Mouse (Mus musculus): ENCODE results near the gene Arl6ip1.
A peak's percentile ranks its signal among the peaks of the same experiment; 100 is the strongest.
"Not testable (repeated sequence)": the region's sequence is repeated elsewhere in the genome, so short reads cannot be mapped to it uniquely, and the experiment has no call there.

Arl6ip1 gene

GRCm38 (mm10) chr7:118129430-118130041 is at the start of gene Arl6ip1:
TSS of gene Arl6ip1 (minus strand) at chr7:118129662.
- DNase-seq (ENCODE audit: low read depth) = peak; percentile 97

GRCm38 (mm10) chr7:118175821-118176355 is 46.4 kb upstream of the Arl6ip1 start:
- DNase-seq (ENCODE audit: low read depth) = no peak

- DNase-seq (ENCODE audit: low read depth) = not testable (repeated sequence)
Observed at GRCm38 (mm10) chr7:118170125-118170524, 40.7 kb upstream of the Arl6ip1 start.

- no peak for DNase-seq (ENCODE audit: low read depth)
Observed at GRCm38 (mm10) chr7:118163006-118163405, 33.5 kb upstream of the Arl6ip1 start.

- DNase-seq (ENCODE audit: low read depth) = no peak
Observed at GRCm38 (mm10) chr7:118160121-118160520, 30.7 kb upstream of the Arl6ip1 start.

GRCm38 (mm10) chr7:118156461-118156860 is 27.0 kb upstream of the Arl6ip1 start:
- DNase-seq (ENCODE audit: low read depth) = no peak

- DNase-seq (ENCODE audit: low read depth) = no peak
Observed at GRCm38 (mm10) chr7:118154150-118154549, 24.7 kb upstream of the Arl6ip1 start.

GRCm38 (mm10) chr7:118143602-118144001 is 14.1 kb upstream of the Arl6ip1 start:
- DNase-seq (ENCODE audit: low read depth) = no peak

- no peak for DNase-seq (ENCODE audit: low read depth)
Observed at GRCm38 (mm10) chr7:118143123-118143522, 13.7 kb upstream of the Arl6ip1 start.

GRCm38 (mm10) chr7:118141271-118141670 is 11.8 kb upstream of the Arl6ip1 start:
- DNase-seq (ENCODE audit: low read depth) = no peak

GRCm38 (mm10) chr7:118135128-118135527 is 5.7 kb upstream of the Arl6ip1 start:
- no peak for DNase-seq (ENCODE audit: low read depth)

- DNase-seq (ENCODE audit: low read depth) = no peak
Observed at GRCm38 (mm10) chr7:118128925-118129429, 485 bp downstream of the Arl6ip1 start.

- DNase-seq (ENCODE audit: low read depth) = no peak
Observed at GRCm38 (mm10) chr7:118126219-118126875, 3.1 kb downstream of the Arl6ip1 start.

GRCm38 (mm10) chr7:118125736-118126135 is 3.7 kb downstream of the Arl6ip1 start:
- DNase-seq (ENCODE audit: low read depth) = no peak

- no peak for DNase-seq (ENCODE audit: low read depth)
Observed at GRCm38 (mm10) chr7:118123512-118124411, 5.7 kb downstream of the Arl6ip1 start.

GRCm38 (mm10) chr7:118122235-118122634 is 7.2 kb downstream of the Arl6ip1 start:
- DNase-seq (ENCODE audit: low read depth) = no peak

- no peak for DNase-seq (ENCODE audit: low read depth)
Observed at GRCm38 (mm10) chr7:118120654-118121053, 8.8 kb downstream of the Arl6ip1 start.

GRCm38 (mm10) chr7:118119946-118120345 is 9.5 kb downstream of the Arl6ip1 start:
- DNase-seq (ENCODE audit: low read depth) = no peak

GRCm38 (mm10) chr7:118119142-118119541 is 10.3 kb downstream of the Arl6ip1 start:
- DNase-seq (ENCODE audit: low read depth) = no peak

GRCm38 (mm10) chr7:118118426-118118825 is 11.0 kb downstream of the Arl6ip1 start:
- no peak for DNase-seq (ENCODE audit: low read depth)

GRCm38 (mm10) chr7:118117539-118118210 is 11.8 kb downstream of the Arl6ip1 start:
- DNase-seq (ENCODE audit: low read depth) = no peak
